Mouse (Mus musculus) NIH3T3 (cell line): ENCODE data around the gene Zfp872.
A peak's percentile ranks its signal among the peaks of the same experiment; 100 is the strongest.
"Not testable (repeated sequence)": the region's sequence is repeated elsewhere in the genome, so short reads cannot be mapped to it uniquely, and the experiment has no call there.

Source experiments
- DNase-seq: peaks from one replicate; pipeline ENCODE4 v3.0.0-alpha.2; 2012; ENCODE audit warnings: low read depth

Gene Zfp872

GRCm38 (mm10) chr9:22188025-22188611, at the start of gene Zfp872:
Gene Zfp872, plus strand, starts transcription at chr9:22188090.
- DNase-seq: no peak

GRCm38 (mm10) chr9:22138480-22138879, 49.4 kb upstream of the Zfp872 start:
- DNase-seq: peak; percentile 55

DNA sequence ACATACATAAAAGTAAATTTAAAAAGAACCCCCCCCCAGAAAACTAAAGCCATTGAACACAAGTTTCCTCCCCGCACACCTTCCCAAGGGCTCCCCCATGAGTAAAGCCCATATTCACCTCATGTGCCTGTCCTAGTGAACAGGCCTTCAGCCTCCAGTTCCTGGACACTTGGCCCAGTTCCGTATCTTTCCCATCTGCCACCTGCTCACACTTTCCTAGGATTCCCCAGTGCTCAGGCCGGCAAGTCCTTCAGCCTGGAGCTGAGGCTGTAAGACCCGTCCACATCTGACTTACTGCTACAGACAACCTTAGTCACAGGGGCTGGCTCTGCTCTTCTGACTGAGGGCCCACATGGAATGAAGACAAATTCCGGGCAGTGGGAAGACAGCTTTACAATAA, 48.1 kb upstream of the Zfp872 start:
- no peak for DNase-seq

- DNase-seq: peak; percentile 91
Observed at GRCm38 (mm10) chr9:22143108-22144037, 44.5 kb upstream of the Zfp872 start.

- DNase-seq: no peak
Observed at GRCm38 (mm10) chr9:22144304-22144965, 43.5 kb upstream of the Zfp872 start.

- no peak for DNase-seq
Observed at GRCm38 (mm10) chr9:22149426-22150248, 38.3 kb upstream of the Zfp872 start.

DNA sequence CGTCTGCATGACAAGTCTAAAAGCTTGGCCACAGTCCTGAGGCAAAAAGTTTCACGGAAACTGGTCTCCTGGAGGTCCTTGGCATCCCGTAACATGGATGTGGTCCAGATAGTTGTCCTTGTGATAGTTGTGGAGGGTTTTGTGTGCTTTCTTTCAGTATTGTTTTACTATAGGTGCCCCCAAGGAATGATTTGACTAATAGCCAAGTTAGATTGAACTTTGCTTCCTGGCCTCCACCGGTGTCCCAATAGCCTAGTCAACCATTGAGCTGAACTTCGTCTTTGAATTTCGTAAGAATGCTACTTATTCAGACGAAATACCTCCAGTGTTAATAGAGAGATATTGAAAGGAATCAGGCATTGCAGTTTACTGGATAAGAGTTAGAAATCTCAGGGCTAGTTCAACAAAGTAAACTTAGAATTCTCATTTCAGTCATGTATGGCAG, 37.6 kb upstream of the Zfp872 start:
- DNase-seq: not testable (repeated sequence)

DNA sequence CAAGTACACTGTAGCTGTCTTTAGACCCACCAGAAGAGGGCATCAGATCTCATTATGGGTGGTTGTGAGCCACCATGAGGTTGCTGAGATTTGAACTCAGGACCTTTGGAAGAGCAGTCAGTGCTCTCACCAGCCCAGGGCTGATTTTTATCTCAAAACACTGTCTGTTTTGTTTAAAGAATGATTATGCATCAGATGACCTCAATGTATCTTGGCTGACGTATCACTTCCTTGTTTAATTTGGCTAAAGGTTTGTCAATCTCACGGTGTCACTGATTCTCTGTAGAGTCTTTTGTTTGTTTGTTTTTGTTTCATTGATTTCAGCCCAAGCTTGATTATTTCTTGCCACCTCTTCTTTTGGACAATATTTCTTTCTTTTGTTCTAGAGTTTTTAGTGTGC, 36.9 kb upstream of the Zfp872 start:
- DNase-seq: no peak

DNA sequence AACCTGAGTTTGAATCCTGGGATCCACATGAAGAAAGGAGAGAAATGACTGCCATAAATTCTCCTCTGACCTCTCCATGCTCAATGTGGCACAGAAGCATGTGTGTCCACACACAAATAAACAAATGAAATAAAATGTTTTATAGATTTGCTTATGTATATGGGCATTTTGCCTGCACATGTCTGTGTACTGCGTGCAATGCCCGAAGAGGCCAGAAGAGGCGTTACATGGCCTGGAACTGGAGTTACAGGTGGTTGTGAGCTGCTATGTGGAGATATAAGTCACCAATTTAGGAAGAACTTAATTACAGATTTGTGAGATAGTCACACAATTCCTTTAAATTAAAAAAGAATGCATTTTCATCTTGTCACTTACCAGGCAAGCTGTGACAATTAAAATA, 34.1 kb upstream of the Zfp872 start:
- DNase-seq: peak; percentile 2

DNA sequence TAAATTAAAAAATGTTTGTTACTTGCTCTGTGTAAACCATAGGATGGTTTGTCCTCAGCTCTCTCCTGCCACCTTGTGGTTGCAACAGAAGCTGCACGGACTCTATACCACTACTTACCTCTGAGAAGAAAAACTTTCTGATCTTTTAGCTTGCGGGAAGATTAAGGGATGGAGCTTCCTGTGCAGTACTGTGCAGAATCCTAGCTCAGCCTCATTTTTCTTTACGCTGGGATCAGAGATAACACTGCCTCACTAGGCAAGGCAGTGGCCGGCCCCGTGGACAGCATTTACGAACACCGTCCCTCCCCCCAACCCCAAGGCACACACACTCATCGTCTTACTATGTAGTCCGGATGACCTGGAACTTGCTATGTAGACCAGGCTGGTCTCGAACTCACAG, 32.3 kb upstream of the Zfp872 start:
- DNase-seq: peak; percentile 88

DNA sequence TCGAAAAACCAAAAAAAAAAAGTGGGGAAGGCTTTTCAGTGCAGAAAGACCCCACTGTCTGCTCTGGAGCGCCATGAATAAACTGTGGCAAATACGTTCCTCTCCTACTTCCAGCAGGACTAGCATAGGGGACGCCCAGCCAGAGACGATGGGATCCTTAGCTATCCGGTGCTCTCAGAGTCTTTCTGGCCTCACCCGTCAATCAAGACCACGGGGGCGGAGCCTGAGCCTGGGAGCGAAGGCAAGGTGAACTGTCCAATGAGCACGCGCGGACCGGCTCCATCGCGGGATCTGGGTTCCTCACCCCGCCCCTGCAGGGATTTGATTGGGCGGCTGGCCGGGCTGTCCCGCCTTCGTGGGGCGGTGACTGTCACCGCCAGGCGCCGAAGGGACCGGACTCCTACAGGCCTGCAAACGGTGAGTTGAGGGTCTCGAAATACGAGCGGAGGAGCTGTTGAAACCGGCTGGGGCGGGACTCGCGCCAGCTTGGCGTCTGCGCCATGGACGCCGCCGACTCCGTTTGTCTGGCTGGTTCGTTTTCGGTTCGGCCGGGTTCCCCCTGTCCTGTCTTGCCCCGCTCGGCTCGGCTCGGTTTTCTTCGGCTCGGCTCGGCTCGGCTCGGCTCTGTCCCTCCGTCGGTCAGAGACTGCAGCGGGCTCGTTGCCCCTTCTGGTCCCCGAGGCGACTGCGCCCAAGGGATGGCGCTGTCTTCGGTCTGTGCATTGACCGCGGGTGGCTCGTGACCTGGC, 31.2 kb upstream of the Zfp872 start, which contains the start of gene Pigyl:
Gene Pigyl, plus strand, starts transcription at position 350 of the 749 bp plus-strand sequence.
- peak; percentile 99 for DNase-seq

DNA sequence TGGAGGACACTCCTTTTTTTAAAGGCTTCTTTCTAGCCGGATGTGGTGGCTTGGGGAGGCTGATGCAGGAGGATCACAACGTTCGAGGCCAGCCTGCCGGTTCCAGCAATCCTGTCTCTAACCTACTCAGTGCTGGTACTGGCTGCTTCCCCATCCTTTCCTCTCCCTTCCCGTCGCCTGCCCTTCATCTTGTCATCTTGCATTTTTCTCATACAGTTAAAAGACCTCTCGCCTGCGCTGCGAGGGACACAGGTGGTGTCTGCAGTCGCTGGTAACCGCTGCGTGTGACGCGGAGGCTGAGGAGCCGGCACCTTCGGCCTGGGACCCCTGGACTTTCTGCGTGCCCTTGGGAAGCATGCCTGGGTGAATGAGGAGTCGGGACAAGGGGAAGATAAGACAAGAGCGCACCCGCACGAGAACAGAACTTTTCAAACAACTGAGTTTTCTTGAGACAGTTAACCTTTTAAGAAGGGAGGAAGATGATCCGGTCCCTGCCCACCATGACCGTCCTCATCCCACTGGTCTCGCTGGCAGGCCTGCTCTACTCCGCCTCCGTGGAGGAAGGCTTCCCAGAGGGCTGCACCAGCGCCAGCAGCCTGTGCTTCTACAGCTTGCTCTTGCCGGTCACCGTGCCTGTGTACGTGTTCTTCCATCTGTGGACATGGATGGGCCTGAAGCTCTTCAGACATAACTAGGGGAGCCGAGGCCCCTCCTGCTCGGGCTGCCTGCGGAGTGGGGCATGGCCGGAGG, 30.2 kb upstream of the Zfp872 start:
- peak; percentile 1 for DNase-seq

- DNase-seq: no peak
Observed at GRCm38 (mm10) chr9:22161299-22161698, 26.6 kb upstream of the Zfp872 start.

- no peak for DNase-seq
Observed at GRCm38 (mm10) chr9:22162305-22162704, 25.6 kb upstream of the Zfp872 start.

GRCm38 (mm10) chr9:22162912-22163311, 25.0 kb upstream of the Zfp872 start:
- DNase-seq: no peak

DNA sequence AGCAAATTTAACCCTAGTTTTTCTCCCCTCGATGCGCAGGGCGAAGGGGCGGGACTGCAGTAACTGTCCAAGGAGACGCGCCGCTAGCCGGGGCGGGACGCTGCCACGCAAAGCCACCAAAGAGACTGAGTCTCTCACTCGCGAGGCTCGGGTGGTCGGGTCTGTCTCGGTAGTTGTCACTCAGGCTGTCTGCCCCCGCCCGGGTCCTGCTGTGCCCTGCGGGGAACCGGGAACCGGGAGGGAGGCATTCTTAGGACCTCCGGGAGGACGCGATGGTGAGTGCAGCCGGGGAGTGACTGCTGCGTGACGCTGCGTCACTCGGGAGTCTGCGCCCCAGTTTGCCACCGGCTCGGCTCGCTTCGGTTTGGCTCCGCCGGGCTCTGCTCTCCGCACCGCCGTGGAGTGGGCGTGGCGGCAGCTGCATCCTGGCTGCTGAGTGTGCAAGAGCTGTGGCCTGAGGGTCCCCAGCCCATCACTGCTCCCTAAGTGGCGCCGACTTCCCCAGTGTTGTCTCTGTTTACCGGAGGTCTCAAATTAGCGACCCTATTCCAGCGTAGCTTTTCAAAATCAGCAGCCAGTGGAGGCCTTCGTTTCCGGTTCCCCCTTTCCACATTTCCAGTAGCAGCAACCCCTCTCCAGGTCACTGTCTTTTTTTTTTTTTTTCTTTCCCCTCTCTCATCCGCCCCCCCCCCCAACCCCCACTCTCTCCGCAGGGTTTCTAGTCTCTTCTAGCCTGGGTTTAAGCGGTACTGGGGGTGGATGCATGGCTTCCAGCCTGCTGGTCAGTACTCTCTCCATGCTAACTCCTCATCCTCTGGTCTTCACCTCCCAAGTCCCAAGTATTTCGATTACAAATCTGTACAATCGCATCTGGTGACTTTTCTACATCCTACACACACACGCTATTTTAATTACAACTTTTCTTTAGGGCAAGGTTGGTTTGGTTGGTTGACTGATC, 22.9 kb upstream of the Zfp872 start:
- no peak for DNase-seq

DNA sequence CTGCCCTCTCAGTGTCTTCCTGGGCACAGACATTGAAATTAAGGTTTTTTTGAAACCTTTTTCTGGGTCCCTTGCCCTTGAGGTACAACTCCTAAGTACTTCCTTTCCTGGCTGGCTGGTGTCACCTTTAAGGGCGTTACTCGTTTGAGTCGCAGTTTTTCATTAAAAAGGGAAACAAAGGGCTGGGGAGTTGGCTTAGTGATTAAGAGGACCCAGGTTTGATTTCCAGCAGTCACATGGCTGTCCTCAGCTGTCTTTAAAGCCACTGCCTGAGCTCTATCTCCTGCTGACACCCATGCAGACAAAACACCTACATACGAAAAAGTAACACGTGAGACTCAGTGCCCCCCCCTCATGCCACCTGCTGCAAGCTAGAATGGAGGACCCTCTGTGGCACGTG, 21.9 kb upstream of the Zfp872 start:
- no peak for DNase-seq

GRCm38 (mm10) chr9:22166686-22167085, 21.2 kb upstream of the Zfp872 start:
- peak; percentile 2 for DNase-seq

DNA sequence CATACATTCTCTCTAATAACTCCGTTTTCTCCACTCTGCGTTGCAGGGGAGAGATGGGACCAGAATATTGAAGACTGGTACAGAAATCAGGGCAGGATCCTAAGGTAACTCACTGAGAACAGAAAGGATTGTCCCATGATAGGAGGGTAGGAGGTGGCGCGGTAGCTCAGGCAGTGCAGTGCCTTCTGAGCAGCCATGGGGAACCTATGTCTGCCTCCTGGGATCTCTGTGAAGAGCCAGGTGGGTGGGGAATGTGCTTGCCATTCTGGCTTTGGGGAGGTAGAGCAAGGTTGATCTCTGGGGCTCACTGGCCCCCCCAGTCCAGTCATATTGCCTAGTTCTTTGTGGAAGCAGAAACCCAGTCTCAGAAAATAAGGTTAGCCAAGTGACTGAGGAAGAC, 20.1 kb upstream of the Zfp872 start:
- DNase-seq: no peak
